13 mouse cellular contexts compared by ENCODE assay signal in the genomic region with DNA sequence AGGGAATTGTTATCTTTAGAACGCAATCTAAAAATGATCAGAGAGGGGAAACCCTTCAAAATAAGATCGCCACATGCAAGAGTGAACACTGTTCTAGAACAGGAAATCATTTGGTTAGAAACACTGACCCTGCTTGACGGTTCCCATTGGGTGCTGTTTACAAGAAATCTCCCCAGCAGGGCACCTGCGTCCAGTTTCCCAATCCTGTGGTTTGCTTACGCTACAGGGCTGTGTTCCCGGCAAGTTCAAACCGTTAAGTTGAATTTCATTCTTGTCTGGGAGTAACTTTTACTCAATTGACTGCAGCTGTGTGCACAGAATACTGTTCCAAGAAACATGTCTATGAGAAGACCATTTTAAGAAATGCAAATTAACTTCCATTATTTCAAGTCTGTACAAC. TPM values are rescaled to one million over a fixed set of nuclear protein-coding genes. Genes with fewer than 3 reads are reported as not detected.
A peak's percentile ranks its signal among the peaks of the same experiment; 100 is the strongest.
DNase-seq lines count a peak whose midpoint lies in the region; ATAC-seq and TF ChIP-seq lines count a peak whose summit lies in the region.
"Had no signal": no experiment of that assay in that cellular context is flagged by ENCODE, and none has a peak within 500 bp of the region (broad histone marks: within the 10 kb centered on the region; RNA-seq: fewer than 3 reads in every experiment).

No protein-coding gene starts in this region.

- H3K27me3 ChIP-seq in heart, adult 2 months (ENCODE audit: control insufficient read depth, insufficient read depth, low read length) = no peaks in the 10 kb centered on the region
- no peaks in the 10 kb centered on the region for H3K27me3 ChIP-seq in heart, embryonic 10.5 days (ENCODE audit: insufficient read depth, poor library complexity, severe bottlenecking)
- H3K27me3 ChIP-seq in lung, postnatal 0 days (replicated peaks; ENCODE audit: insufficient read depth, low read length) = no peaks in the 10 kb centered on the region
- no peaks in the 10 kb centered on the region for H3K27me3 ChIP-seq in intestine, embryonic 16.5 days (replicated peaks; ENCODE audit: control insufficient read depth, insufficient read depth, low read length)
- H3K27me3 ChIP-seq: forebrain, embryonic 15.5 days; heart, embryonic 13.5 days had no signal

- intact Hi-C loops in heart, adult 2 months (cut with DNase I) = loop anchor here (5.0 to 10.0 kb wide), 4 partner anchors 66 to 394 kb away; no protein-coding TSS in a partner anchor
- intact Hi-C loops in left cerebral cortex, postnatal 36 days (cut with DNase I) = loop anchor here (10.0 kb wide), 1 partner anchor 551 kb away; no protein-coding TSS in a partner anchor

- TF ChIP-seq EP300 in heart, adult 2 months (IDR thresholded peaks at IDR 0.05; ENCODE audit: insufficient read depth, low read depth, low read length) = no peak
- TF ChIP-seq EP300 in lung, postnatal 0 days (IDR thresholded peaks at IDR 0.05) = no peak

- no peak for TF ChIP-seq CTCF in heart, adult 2 months (IDR thresholded peaks at IDR 0.05)
- no peak for TF ChIP-seq CTCF in lung, postnatal 0 days (IDR thresholded peaks at IDR 0.05)

- H3K4me2 ChIP-seq in lung, postnatal 0 days (replicated peaks; ENCODE audit: low read depth, low read length) = no peak overlapping the region
- H3K4me2 ChIP-seq in intestine, embryonic 16.5 days (ENCODE audit: low read depth, low read length) = no peak overlapping the region
- H3K4me2 ChIP-seq: forebrain, embryonic 15.5 days; heart, embryonic 13.5 days had no signal

- peak overlapping the region; percentile 72 for H3K27ac ChIP-seq in heart, adult 2 months
- H3K27ac ChIP-seq in heart, embryonic 10.5 days = no peak overlapping the region
- peak overlapping the region; percentile 44; the same call in 1 of the 2 replicates for H3K27ac ChIP-seq in lung, postnatal 0 days (ENCODE audit: low read length)
- H3K27ac ChIP-seq in intestine, embryonic 16.5 days (ENCODE audit: low read length) = no peak overlapping the region
- H3K27ac ChIP-seq: forebrain, embryonic 15.5 days; midbrain, embryonic 10.5 days had no signal

- no peak overlapping the region for H3K9ac ChIP-seq in heart, adult 2 months (ENCODE audit: low read depth, low read length)
- no peak overlapping the region for H3K9ac ChIP-seq in lung, postnatal 0 days (replicated peaks; ENCODE audit: low read depth)
- H3K9ac ChIP-seq in intestine, embryonic 16.5 days (ENCODE audit: low read depth, low read length) = no peak overlapping the region
- H3K9ac ChIP-seq: forebrain, embryonic 15.5 days; heart, embryonic 13.5 days had no signal

- peak; percentile 76 for ATAC-seq in common myeloid progenitor, adult 5-6 weeks (replicated peaks; ENCODE audit: low read depth, poor library complexity, severe bottlenecking)
- no peak for ATAC-seq in lung, postnatal 0 days
- ATAC-seq in intestine, embryonic 16.5 days = no peak
- ATAC-seq: forebrain, embryonic 15.5 days had no signal

- H3K79me2 ChIP-seq in heart, adult 2 months (replicated peaks; ENCODE audit: control insufficient read depth, insufficient read depth, low read length) = peaks cover 3% of the 10 kb centered on the region; the same call in 1 of the 2 replicates

- H3K4me3 ChIP-seq in heart, adult 2 months = no peak overlapping the region
- H3K4me3 ChIP-seq in heart, embryonic 10.5 days = no peak overlapping the region
- H3K4me3 ChIP-seq in lung, postnatal 0 days (ENCODE audit: low read depth, low read length) = no peak overlapping the region
- H3K4me3 ChIP-seq in intestine, embryonic 16.5 days (ENCODE audit: low read length) = no peak overlapping the region
- H3K4me3 ChIP-seq: forebrain, embryonic 15.5 days; heart, embryonic 13.5 days; midbrain, embryonic 10.5 days had no signal

- peak in 1 of 2 experiments; percentile 54 for DNase-seq in heart, adult 2 months
- no peak for DNase-seq in heart, embryonic 10.5 days (ENCODE audit: low spot score)
- peak; percentile 32 for DNase-seq in 3134 (ENCODE audit: extremely low read depth, insufficient read length, low spot score)
- DNase-seq in lung, postnatal 0 days (ENCODE audit: low spot score) = no peak
- no peak for DNase-seq in thymus, adult 18-20 months
- DNase-seq in left cerebral cortex, postnatal 36 days (ENCODE audit: low spot score in 2 of 2) = no peak
- DNase-seq: adrenal gland, postnatal 36 days; cerebellum, adult 18-20 months had no signal

- no peak for TF ChIP-seq POLR2A in heart, adult 2 months (IDR thresholded peaks at IDR 0.05; ENCODE audit: insufficient read depth, low read depth, low read length)

- 48% methylated on average over 7 of the region's 7 CpGs for WGBS in heart, adult 2 months
- 89% methylated on average over 7 of the region's 7 CpGs for WGBS in heart, embryonic 10.5 days
- 41% methylated on average over 7 of the region's 7 CpGs for WGBS in lung, postnatal 0 days
- 74% methylated on average over 7 of the region's 7 CpGs for WGBS in intestine, embryonic 16.5 days

- peaks cover 34% of the 10 kb centered on the region for H3K36me3 ChIP-seq in heart, adult 2 months (ENCODE audit: control insufficient read depth, insufficient read depth, low read length)
- H3K36me3 ChIP-seq in heart, embryonic 10.5 days = no peaks in the 10 kb centered on the region
- no peaks in the 10 kb centered on the region for H3K36me3 ChIP-seq in lung, postnatal 0 days (ENCODE audit: insufficient read depth, low read length)
- no peaks in the 10 kb centered on the region for H3K36me3 ChIP-seq in intestine, embryonic 16.5 days (ENCODE audit: control insufficient read depth, insufficient read depth, low read length)
- H3K36me3 ChIP-seq: forebrain, embryonic 15.5 days; heart, embryonic 13.5 days; midbrain, embryonic 10.5 days had no signal

- H3K4me1 ChIP-seq in heart, adult 2 months (ENCODE audit: control insufficient read depth, insufficient read depth, low read length) = peaks cover 25% of the 10 kb centered on the region
- H3K4me1 ChIP-seq in heart, embryonic 10.5 days = peaks cover 42% of the 10 kb centered on the region
- H3K4me1 ChIP-seq in lung, postnatal 0 days (ENCODE audit: insufficient read depth, low read depth, low read length) = peaks cover 16% of the 10 kb centered on the region; the same call in 1 of the 2 replicates
- H3K4me1 ChIP-seq in intestine, embryonic 16.5 days (ENCODE audit: control insufficient read depth, insufficient read depth, low read length) = peaks cover 4% of the 10 kb centered on the region; the same call in 1 of the 2 replicates
- H3K4me1 ChIP-seq: forebrain, embryonic 15.5 days; midbrain, embryonic 10.5 days had no signal

- H3K9me3 ChIP-seq in heart, embryonic 10.5 days = no peaks in the 10 kb centered on the region
- no peaks in the 10 kb centered on the region for H3K9me3 ChIP-seq in lung, postnatal 0 days (ENCODE audit: low read length)
- H3K9me3 ChIP-seq in intestine, embryonic 16.5 days (ENCODE audit: control insufficient read depth, low read length) = no peaks in the 10 kb centered on the region
- H3K9me3 ChIP-seq: forebrain, embryonic 15.5 days; heart, embryonic 13.5 days; midbrain, embryonic 10.5 days had no signal

RNA-seq across cellular contexts. Expression of a gene that starts 59.5 kb away (rescaled TPM):
- 10 to 100 TPM; 44.5 to 48.7 TPM for total RNA-seq in heart, adult 2 months (2021)
- polyA plus RNA-seq in heart, adult 2 months (2012; rRNA removed) = 72.9 and 79.4 TPM in 2 replicates
- 124 and 146 TPM in 2 replicates for polyA plus RNA-seq in heart, embryonic 10.5 days (2016; fragmentation: Nextera tagmentation; extraction: Ambion mirVana)
- 18.5 and 33.5 TPM in 2 replicates for total RNA-seq in common myeloid progenitor, adult 5-6 weeks (2017)
- 156 and 168 TPM in 2 replicates for polyA plus RNA-seq in lung, postnatal 0 days (2015; fragmentation: Nextera tagmentation; extraction: Ambion mirVana)
- polyA plus RNA-seq in intestine, embryonic 16.5 days (2015; fragmentation: Nextera tagmentation; extraction: Ambion mirVana) = 66.8 and 72.2 TPM in 2 replicates
- 10 to 100 TPM; 22.9 to 23.4 TPM for total RNA-seq in left cerebral cortex, postnatal 36 days (2021)

Comparison
In these comparisons a context has a peak if more than half of its experiments do, and no peak if none do; other contexts are left out.
1. H3K27ac ChIP-seq: peak in heart, adult 2 months (single experiment) and lung, postnatal 0 days (single experiment); none in heart, embryonic 10.5 days (single experiment) and intestine, embryonic 16.5 days (single experiment).